Mouse (Mus musculus) monocyte, adult 2 months (primary cell): ENCODE data around the gene Olfr498.

ENCODE experiments used
- DNase-seq, 2 experiments: peaks; one replicate each; pipeline ENCODE4 v3.0.0; 2022; ENCODE audit warnings: low spot score in 2 of 2, low read depth in 1 of 2

The Olfr498 gene

GRCm38 (mm10) chr7:108465026-108465425, at the start of gene Olfr498:
TSS of gene Olfr498 (plus strand) at chr7:108465326.
- no peak for DNase-seq

GRCm38 (mm10) chr7:108420121-108420520, 45.0 kb upstream of the Olfr498 start, which contains the start of gene Olfr497:
TSS of gene Olfr497 (plus strand) at chr7:108420421.
- no peak for DNase-seq
